Mouse (Mus musculus): ENCODE results near the gene Stab2.

- TF ChIP-seq CTCF (IDR thresholded peaks at IDR 0.05; ENCODE audit: low read depth) (no peak), EP300 (IDR thresholded peaks at IDR 0.05; ENCODE audit: low read depth) (no peak)
These were observed 188.1 kb downstream of the Stab2 start for GRCm38 (mm10) chr10:86819649-86820165.
